ENCODE assay signal across 18 mouse cellular contexts in genomic region chr2:35529086-35529485, GRCm38 (mm10). TPM values are rescaled to one million over a fixed set of nuclear protein-coding genes. Genes with fewer than 3 reads are reported as not detected.
DNase-seq lines count a peak whose midpoint lies in the region; ATAC-seq lines count a peak whose summit lies in the region.
"Had no signal": no experiment of that assay in that cellular context is flagged by ENCODE, and none has a peak within 500 bp of the region (broad histone marks: within the 10 kb centered on the region; RNA-seq: fewer than 3 reads in every experiment).

No protein-coding gene starts in this region.

- intact Hi-C loops in heart, postnatal 14 days (cut with DNase I), result no loop called here

- DNase-seq in 3T3-L1 (ENCODE audit: low read depth, low spot score), result peak; percentile 74
- peak; percentile 75 for DNase-seq in NIH3T3 (ENCODE audit: low read depth)
- DNase-seq in adrenal gland, postnatal 14 days, result peak; percentile 31
- no peak for DNase-seq in kidney, postnatal 25 days
- no peak for DNase-seq in left cerebral cortex, adult 8-10 months (ENCODE audit: low spot score in 2 of 2)
- no peak for DNase-seq in heart, postnatal 14 days
- no peak for DNase-seq in testis, postnatal 14 days (ENCODE audit: low spot score)
- DNase-seq: cerebellum, adult 11-12 months; cerebellum, adult 9-10 months; cerebellum, postnatal 25 days; gastrocnemius, postnatal 14 days; heart, adult 2 months; heart, postnatal 4 days had no signal

- peak; percentile 72 for ATAC-seq in megakaryocyte progenitor cell, adult 5-6 weeks (replicated peaks; ENCODE audit: poor library complexity)
- ATAC-seq: activated CD4-positive, CD25-positive, alpha-beta regulatory T cell, adult 4 months; inflammation-experienced regulatory T-cells, adult 6 months; intestine, postnatal 0 days; Patski had no signal

RNA-seq across cellular contexts. Expression of gene Dab2ip, which starts 29.0 kb away (rescaled TPM):
- total RNA-seq in adrenal gland, postnatal 14 days (2021), result 69.6 and 73.3 TPM in 2 replicates
- total RNA-seq in megakaryocyte progenitor cell, adult 5-6 weeks (2015), result 3.9 and 4.0 TPM in 2 replicates
- total RNA-seq in megakaryocyte progenitor cell, adult 5-6 weeks (2017), result 3.0 and 4.1 TPM in 2 replicates
- total RNA-seq in left cerebral cortex, adult 8-10 months (2022), result 100 to 1,000 TPM; 108 to 124 (median 115) TPM
- 10 to 100 TPM; 51.1 to 55.8 TPM for total RNA-seq in heart, postnatal 14 days (2021)

Comparison
In these comparisons a context has a peak if more than half of its experiments do, and no peak if none do; other contexts are left out.
1. DNase-seq: peak in 3T3-L1 (single experiment), NIH3T3 (single experiment) and adrenal gland, postnatal 14 days (single experiment); none in kidney, postnatal 25 days (0 of 2), left cerebral cortex, adult 8-10 months (0 of 2), heart, postnatal 14 days (0 of 2) and testis, postnatal 14 days (single experiment).
2. RNA of gene Dab2ip, which starts 29.0 kb away (total RNA-seq): 108 to 124 TPM in left cerebral cortex, adult 8-10 months, 69.6 to 73.3 TPM in adrenal gland, postnatal 14 days and 51.1 to 55.8 TPM in heart, postnatal 14 days; 3.0 to 4.1 TPM in megakaryocyte progenitor cell, adult 5-6 weeks; every median in the first group is over 10 times any median in the second.